Mouse (Mus musculus): ENCODE measurements around the gene 1700029H14Rik.

DNA sequence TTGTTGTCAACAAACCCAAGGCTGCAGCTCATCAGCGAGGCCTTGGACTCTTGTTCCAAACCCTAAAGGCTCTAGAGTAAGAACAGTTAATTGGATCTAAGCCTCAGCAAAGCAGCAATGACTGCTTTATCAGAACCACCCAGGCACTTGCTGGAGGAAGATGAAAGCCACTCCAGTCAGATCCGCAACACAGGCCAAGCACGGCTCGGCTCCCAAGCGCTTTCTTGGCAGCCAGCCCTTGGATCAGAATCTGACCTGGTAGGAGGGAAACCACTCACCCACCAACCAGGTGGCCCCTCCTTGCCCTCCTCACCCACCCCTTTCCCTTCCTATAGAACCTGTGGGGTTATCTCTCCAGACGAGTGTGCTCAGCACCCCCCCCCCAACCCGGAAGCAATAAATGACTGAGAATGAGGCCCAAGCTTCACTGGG, 46.2 kb downstream of the 1700029H14Rik start:
- no peak for TF ChIP-seq CTCF (conservative IDR thresholded peaks at IDR 0.05 in 1 of 2, IDR thresholded peaks at IDR 0.05 in 1 of 2; ENCODE audit: low read depth in 2 of 2, low read length in 2 of 2)
- no peak for TF ChIP-seq USF1 (IDR thresholded peaks at IDR 0.05; ENCODE audit: low read depth, low read length)
- no peak for TF ChIP-seq EP300 (IDR thresholded peaks at IDR 0.05; ENCODE audit: low read length)
- TF ChIP-seq ZNF384 (IDR thresholded peaks at IDR 0.05; ENCODE audit: low read depth, low read length): no peak
- no peak for TF ChIP-seq NRF1 (IDR thresholded peaks at IDR 0.05; ENCODE audit: low read depth, low read length)
- no peak for TF ChIP-seq JUND (conservative IDR thresholded peaks at IDR 0.05; ENCODE audit: low read depth, low read length)
- TF ChIP-seq TBP (conservative IDR thresholded peaks at IDR 0.05; ENCODE audit: low read depth, low read length): no peak
- no peak for TF ChIP-seq POLR2A (IDR thresholded peaks at IDR 0.05; ENCODE audit: low read depth, low read length)
- no peak for TF ChIP-seq TCF12 (IDR thresholded peaks at IDR 0.05; ENCODE audit: low read depth, low read length)
- no peak for TF ChIP-seq USF2 (conservative IDR thresholded peaks at IDR 0.05; ENCODE audit: low read depth, low read length)
- no peak for TF ChIP-seq POLR2AphosphoS2 (IDR thresholded peaks at IDR 0.05; ENCODE audit: low read depth, low read length)
- no peak for TF ChIP-seq NELFE (IDR thresholded peaks at IDR 0.05; ENCODE audit: low read depth, low read length)
